Mouse (Mus musculus) liver, embryonic 16.5 days (tissue): ENCODE measurements around the gene Rnf40. TPM values are rescaled to one million over a fixed set of nuclear protein-coding genes. Genes with fewer than 3 reads are reported as not detected.
A peak's percentile ranks its signal among the peaks of the same experiment; 100 is the strongest.

Source experiments
- ATAC-seq: fragments of 200-750 bp; cut with Nextera tagmentation; 2 replicates; pipeline ENCODE4 v1.8.0; 2017; ENCODE audit warnings: low read depth, mild to moderate bottlenecking, moderate number of reproducible peaks, moderate library complexity
- H3K27ac ChIP-seq: fragments of 300-500 bp; sonication (generic); 2 replicates; pipeline ENCODE4 v1.5.1; 2014; ENCODE audit warnings: mild to moderate bottlenecking, low read length
- H3K27me3 ChIP-seq: fragments of 300-500 bp; sonication (generic); 2 replicates; pipeline ENCODE4 v1.6.1; 2014; ENCODE audit warnings: low read depth, low read length, mixed read lengths; ENCODE audit not compliant: control insufficient read depth, insufficient read depth
- H3K36me3 ChIP-seq: fragments of 300-500 bp; sonication (generic); 2 replicates; pipeline ENCODE4 v1.6.1; 2014; ENCODE audit warnings: mild to moderate bottlenecking; ENCODE audit not compliant: control insufficient read depth, insufficient read depth
- H3K4me1 ChIP-seq: fragments of 300-500 bp; sonication (generic); 2 replicates; pipeline ENCODE4 v1.6.1; 2014; ENCODE audit warnings: low read depth, low read length, mixed read lengths; ENCODE audit not compliant: control insufficient read depth
- H3K4me2 ChIP-seq: fragments of 300-500 bp; sonication (generic); 2 replicates; pipeline ENCODE4 v1.6.1; 2014; ENCODE audit warnings: low read depth, low read length, mixed read lengths
- H3K4me3 ChIP-seq: fragments of 300-500 bp; sonication (generic); 2 replicates; pipeline ENCODE4 v1.5.1; 2014; ENCODE audit warnings: low read depth, mild to moderate bottlenecking, low read length
- H3K9ac ChIP-seq: fragments of 300-500 bp; sonication (generic); 2 replicates; pipeline ENCODE4 v1.6.1; 2014; ENCODE audit warnings: low read depth, low read length
- H3K9me3 ChIP-seq: fragments of 300-500 bp; sonication (generic); replicated peaks from 2 replicates; pipeline ENCODE4 v1.6.1; 2016; ENCODE audit warnings: low read length; ENCODE audit not compliant: control insufficient read depth
- WGBS: fragments of 180-500 bp; shearing (Covaris S2); extraction: QIAGEN DNeasy Blood & Tissue Kit; methylation state at CpG from one replicate; pipeline ENCODE4 v1.1.7; 2014; ENCODE audit not compliant: insufficient replicate concordance; 5-methylcytosine and 5-hydroxymethylcytosine counted together
- polyA plus RNA-seq: library from polyadenylated mRNA; unstranded; fragments of >200 nt; fragmentation: Nextera tagmentation; extraction: Ambion mirVana; gene quantifications from 2 replicates; pipeline ENCODE4 v1.2.1, GENCODE M21; 2015

Rnf40 gene
- polyA plus RNA-seq, 1 experiment from 2014 or later: 18.0 TPM

DNA sequence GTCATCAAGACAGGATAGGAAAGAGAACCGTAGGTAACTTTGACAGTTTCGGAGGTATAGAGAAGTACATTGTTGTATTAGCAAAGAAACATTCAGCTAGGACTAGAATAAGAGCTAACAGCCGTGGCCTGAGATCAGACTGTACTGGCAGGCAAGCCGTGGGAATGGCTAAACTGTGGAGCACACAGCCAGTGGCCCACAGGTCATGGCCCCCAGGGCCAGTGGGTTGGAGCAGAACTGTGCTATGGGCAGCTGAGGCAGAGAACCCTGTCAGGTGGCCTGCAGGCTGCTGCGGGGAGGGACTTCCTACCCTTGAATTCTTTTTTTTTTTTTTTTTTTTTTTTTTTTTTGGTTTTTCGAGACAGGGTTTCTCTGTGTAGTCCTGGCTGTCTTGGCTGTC is 60.6 kb downstream of the Rnf40 start:
- Histone ChIP-seq H3K9ac (no peak overlapping the region), H3K4me3 (no peak overlapping the region), H3K27ac (no peak overlapping the region), H3K9me3 (no peaks in the 10 kb centered on the region), H3K36me3 (no peaks in the 10 kb centered on the region), H3K27me3 (no peaks in the 10 kb centered on the region; the same call in 1 of the 2 replicates), H3K4me1 (no peaks in the 10 kb centered on the region), H3K4me2 (no peak overlapping the region)
- WGBS: 75% methylated on average over 5 of the region's 6 CpGs
- ATAC-seq: no peak

DNA sequence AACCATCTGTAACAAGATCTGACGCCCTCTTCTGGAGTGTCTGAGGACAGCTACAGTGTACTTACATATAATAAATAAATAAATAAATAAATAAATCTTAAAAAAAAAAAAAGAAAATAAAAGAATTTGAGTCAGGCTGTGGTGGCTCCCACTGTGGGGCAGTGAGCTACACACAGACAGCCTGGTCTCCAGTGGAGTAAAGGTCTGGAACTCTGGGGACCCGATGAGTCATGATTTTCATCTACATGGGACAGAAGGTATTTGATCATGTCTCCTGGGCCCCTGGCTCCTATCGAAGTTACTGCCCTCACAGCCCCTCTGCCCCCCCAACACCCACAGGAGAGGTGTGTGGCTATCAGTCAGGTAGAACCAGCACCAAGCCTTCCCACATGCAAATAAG is 63.1 kb downstream of the Rnf40 start:
- 54% methylated on average over 2 of the region's 3 CpGs for WGBS

GRCm38 (mm10) chr7:127652050-127652449 is 63.5 kb downstream of the Rnf40 start:
- H3K9ac ChIP-seq: no peak overlapping the region
- no peak; the same call in 1 of the 2 replicates for ATAC-seq
- WGBS: 25% methylated on average over 18 of the region's 18 CpGs

More for the DNA sequence above, 63.1 kb downstream of the Rnf40 start:
- no peaks in the 10 kb centered on the region; the same call in 1 of the 2 replicates for H3K27me3 ChIP-seq
- no peak overlapping the region for H3K4me3 ChIP-seq
- ATAC-seq: no peak
- no peak overlapping the region for H3K27ac ChIP-seq
- H3K4me2 ChIP-seq: no peak overlapping the region
- H3K36me3 ChIP-seq: no peaks in the 10 kb centered on the region
- H3K9me3 ChIP-seq: no peaks in the 10 kb centered on the region
- no peak overlapping the region for H3K9ac ChIP-seq
- H3K4me1 ChIP-seq: no peaks in the 10 kb centered on the region

GRCm38 (mm10) chr7:127654318-127654717 is 65.8 kb downstream of the Rnf40 start:
- H3K36me3 ChIP-seq: no peaks in the 10 kb centered on the region
- H3K9ac ChIP-seq: no peak overlapping the region
- H3K4me3 ChIP-seq: no peak overlapping the region
- no peak overlapping the region for H3K27ac ChIP-seq
- H3K4me1 ChIP-seq: no peaks in the 10 kb centered on the region
- 68% methylated on average over 10 of the region's 10 CpGs for WGBS
- H3K9me3 ChIP-seq: no peaks in the 10 kb centered on the region
- no peaks in the 10 kb centered on the region for H3K27me3 ChIP-seq
- H3K4me2 ChIP-seq: no peak overlapping the region
- ATAC-seq: no peak

More at GRCm38 (mm10) chr7:127652050-127652449, 63.5 kb downstream of the Rnf40 start:
- Histone ChIP-seq H3K27ac (no peak overlapping the region), H3K36me3 (no peaks in the 10 kb centered on the region), H3K9me3 (no peaks in the 10 kb centered on the region), H3K4me2 (peak overlapping the region; percentile 13), H3K4me3 (no peak overlapping the region), H3K4me1 (no peaks in the 10 kb centered on the region), H3K27me3 (no peaks in the 10 kb centered on the region; the same call in 1 of the 2 replicates)

Other genes starting within 250 kb of the Rnf40 start
- gene Zfp768, start 243.2 kb upstream of the Rnf40 start, polyA plus RNA-seq: 4.1 and 4.2 TPM in 2 replicates
- gene Zfp747, start 212.7 kb upstream of the Rnf40 start, polyA plus RNA-seq: 1.7 and 2.0 TPM in 2 replicates
- 1.3 TPM in 2 replicates for gene 9130019O22Rik, start 201.6 kb upstream of the Rnf40 start, polyA plus RNA-seq
- 1.8 and 1.9 TPM in 2 replicates for gene E430018J23Rik, start 195.1 kb upstream of the Rnf40 start, polyA plus RNA-seq
- 1.3 and 1.4 TPM in 2 replicates for gene Zfp764, start 181.9 kb upstream of the Rnf40 start, polyA plus RNA-seq
- 8.0 and 8.3 TPM in 2 replicates for gene Zfp688, start 166.7 kb upstream of the Rnf40 start, polyA plus RNA-seq
- gene Zfp689, start 139.6 kb upstream of the Rnf40 start, polyA plus RNA-seq: 2.2 and 2.9 TPM in 2 replicates
- gene Prr14, start 129.2 kb upstream of the Rnf40 start, polyA plus RNA-seq: 18.6 and 22.8 TPM in 2 replicates
- 4.0 and 4.9 TPM in 2 replicates for gene Fbrs, start 109.6 kb upstream of the Rnf40 start, polyA plus RNA-seq
- gene Srcap, start 76.8 kb upstream of the Rnf40 start, polyA plus RNA-seq: 12.2 and 13.6 TPM in 2 replicates
- gene Gm42715, start 69.2 kb upstream of the Rnf40 start, polyA plus RNA-seq: 5.1 and 5.5 TPM in 2 replicates
- gene Tmem265, start 27.4 kb upstream of the Rnf40 start, polyA plus RNA-seq: 2.9 and 4.3 TPM in 2 replicates
- 19.7 and 21.1 TPM in 2 replicates for gene Phkg2, start 15.4 kb upstream of the Rnf40 start, polyA plus RNA-seq
- 5.9 and 6.5 TPM in 2 replicates for gene Ccdc189, start 172 bp upstream of the Rnf40 start, polyA plus RNA-seq
- gene Zfp629, start 27.0 kb downstream of the Rnf40 start, polyA plus RNA-seq: 1.4 and 2.1 TPM in 2 replicates
- 16.8 and 17.0 TPM in 2 replicates for gene Bcl7c, start 120.2 kb downstream of the Rnf40 start, polyA plus RNA-seq
- gene Ctf1, start 124.0 kb downstream of the Rnf40 start, polyA plus RNA-seq: 2.0 and 2.5 TPM in 2 replicates
- gene Ctf2, start 143.4 kb downstream of the Rnf40 start, polyA plus RNA-seq: 0.05 TPM in 2 replicates
- gene Fbxl19, start 155.8 kb downstream of the Rnf40 start, polyA plus RNA-seq: 1.9 and 2.0 TPM in 2 replicates
- gene Orai3, start 181.0 kb downstream of the Rnf40 start, polyA plus RNA-seq: 11.2 and 12.9 TPM in 2 replicates
- gene Setd1a, start 187.9 kb downstream of the Rnf40 start, polyA plus RNA-seq: 7.5 and 7.9 TPM in 2 replicates
- not detected in 2 replicates for gene Gm49388, start 196.8 kb downstream of the Rnf40 start, polyA plus RNA-seq
- 72.9 and 80.3 TPM in 2 replicates for gene Hsd3b7, start 211.8 kb downstream of the Rnf40 start, polyA plus RNA-seq
- gene Stx4a, start 235.5 kb downstream of the Rnf40 start, polyA plus RNA-seq: 11.8 TPM in 2 replicates
- gene Stx1b, start 235.8 kb downstream of the Rnf40 start, polyA plus RNA-seq: 0.25 and 0.40 TPM in 2 replicates